Mouse (Mus musculus) spleen, postnatal 4 days (tissue): ENCODE data around the gene Fkbp14.
A peak's percentile ranks its signal among the peaks of the same experiment; 100 is the strongest.

Experiments used
- DNase-seq, 2 experiments: peaks; one replicate each; pipeline ENCODE4 v3.0.0; 2022; ENCODE audit warnings: low spot score in 2 of 2

Fkbp14 gene

DNA sequence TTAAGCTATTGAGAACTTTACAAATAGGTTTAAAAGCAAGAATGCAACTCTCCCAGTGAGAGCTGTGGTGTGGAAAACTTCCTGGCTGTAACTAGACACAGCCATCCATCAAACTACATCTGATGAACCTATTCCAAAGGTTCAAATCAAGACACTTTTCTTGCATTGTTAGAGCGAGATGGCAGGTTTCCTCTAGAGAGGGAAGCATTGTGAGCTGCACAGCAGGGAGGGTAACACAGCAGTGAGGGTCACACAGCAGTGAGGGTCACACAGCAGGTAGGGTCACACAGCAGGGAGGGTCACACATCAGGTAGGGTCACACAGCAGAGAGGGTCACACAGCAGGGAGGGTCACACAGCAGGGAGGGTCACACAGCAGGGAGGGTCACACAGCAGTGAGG, 8.9 kb downstream of the Fkbp14 start:
- no peak for DNase-seq

- no peak for DNase-seq
Measured at GRCm38 (mm10) chr6:54587683-54588082, 9.4 kb downstream of the Fkbp14 start.

DNA sequence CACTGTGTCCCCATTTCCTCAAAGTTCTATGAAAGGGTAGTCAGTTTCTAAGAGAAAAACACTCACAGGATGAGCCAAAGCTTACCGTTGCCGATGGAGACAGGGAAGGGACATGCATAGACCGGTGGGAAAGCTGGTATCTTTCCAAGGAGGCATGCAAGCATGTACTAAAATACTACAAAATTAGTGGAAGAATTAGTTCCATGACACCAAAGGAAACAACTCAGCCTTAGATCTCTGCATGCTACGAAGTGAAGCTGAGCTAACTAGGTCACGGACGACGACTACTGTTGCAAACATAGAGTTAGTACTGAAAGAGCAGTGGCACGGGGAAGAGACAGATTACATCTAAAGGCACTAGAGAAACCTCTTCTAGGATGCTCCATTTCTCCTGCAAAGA, 10.2 kb downstream of the Fkbp14 start:
- no peak for DNase-seq

DNA sequence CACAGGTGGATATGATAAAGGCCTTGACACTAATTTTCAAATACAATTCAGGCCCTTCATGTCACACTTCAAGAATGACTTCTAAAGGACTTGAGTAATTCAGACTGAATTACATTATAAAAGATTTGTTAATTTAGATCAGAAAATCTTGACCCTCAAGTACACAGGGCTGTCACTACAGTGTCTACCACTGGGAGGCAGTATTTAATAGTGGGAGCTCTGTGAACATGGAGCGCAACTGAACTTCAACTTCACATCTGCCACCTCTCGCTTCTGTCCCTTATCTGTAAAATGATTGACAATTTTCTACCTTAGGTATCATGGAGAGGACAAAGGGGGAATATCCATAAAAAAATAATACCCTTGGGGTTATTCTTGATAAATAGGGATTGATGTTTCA, 10.9 kb downstream of the Fkbp14 start:
- DNase-seq, result peak in 1 of 2 experiments; percentile 38

DNA sequence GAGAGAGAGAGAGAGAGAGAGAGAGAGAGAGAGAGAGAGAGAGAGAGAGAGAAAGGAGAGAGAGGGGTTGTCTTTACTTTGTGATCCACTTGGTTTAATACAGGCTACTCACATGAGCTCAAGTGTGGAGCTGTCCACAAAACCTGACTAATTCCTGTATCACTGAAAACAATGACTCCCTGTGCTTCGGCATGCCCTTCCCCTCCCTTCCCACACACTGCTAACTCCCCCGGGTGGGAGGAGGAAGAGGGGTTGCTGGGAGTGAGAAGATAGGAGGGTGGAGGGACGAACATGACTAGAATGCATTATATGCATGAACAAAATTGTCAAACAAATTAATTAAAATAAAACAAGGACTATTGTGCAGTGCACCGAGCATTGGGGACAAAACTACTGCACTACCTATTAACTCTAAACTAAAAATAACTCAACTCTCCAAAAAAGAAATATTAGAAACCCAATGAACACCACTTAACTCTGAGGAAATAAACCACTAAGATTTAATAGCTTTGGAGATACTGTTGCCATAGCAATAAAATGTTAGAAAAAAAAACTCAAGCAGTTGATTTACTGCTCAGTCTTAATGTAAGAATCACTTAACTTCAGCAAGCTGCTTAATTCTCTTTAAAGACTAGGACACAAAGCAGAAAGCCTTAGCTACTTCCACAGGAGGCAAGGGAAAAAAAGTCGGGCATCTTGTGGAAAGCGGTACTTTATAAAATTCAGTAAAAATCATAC, 23.7 kb downstream of the Fkbp14 start:
- no peak for DNase-seq

- DNase-seq, result no peak
Measured at GRCm38 (mm10) chr6:54569776-54570175, 27.3 kb downstream of the Fkbp14 start.

GRCm38 (mm10) chr6:54566546-54566919, 30.6 kb downstream of the Fkbp14 start:
- no peak for DNase-seq

DNA sequence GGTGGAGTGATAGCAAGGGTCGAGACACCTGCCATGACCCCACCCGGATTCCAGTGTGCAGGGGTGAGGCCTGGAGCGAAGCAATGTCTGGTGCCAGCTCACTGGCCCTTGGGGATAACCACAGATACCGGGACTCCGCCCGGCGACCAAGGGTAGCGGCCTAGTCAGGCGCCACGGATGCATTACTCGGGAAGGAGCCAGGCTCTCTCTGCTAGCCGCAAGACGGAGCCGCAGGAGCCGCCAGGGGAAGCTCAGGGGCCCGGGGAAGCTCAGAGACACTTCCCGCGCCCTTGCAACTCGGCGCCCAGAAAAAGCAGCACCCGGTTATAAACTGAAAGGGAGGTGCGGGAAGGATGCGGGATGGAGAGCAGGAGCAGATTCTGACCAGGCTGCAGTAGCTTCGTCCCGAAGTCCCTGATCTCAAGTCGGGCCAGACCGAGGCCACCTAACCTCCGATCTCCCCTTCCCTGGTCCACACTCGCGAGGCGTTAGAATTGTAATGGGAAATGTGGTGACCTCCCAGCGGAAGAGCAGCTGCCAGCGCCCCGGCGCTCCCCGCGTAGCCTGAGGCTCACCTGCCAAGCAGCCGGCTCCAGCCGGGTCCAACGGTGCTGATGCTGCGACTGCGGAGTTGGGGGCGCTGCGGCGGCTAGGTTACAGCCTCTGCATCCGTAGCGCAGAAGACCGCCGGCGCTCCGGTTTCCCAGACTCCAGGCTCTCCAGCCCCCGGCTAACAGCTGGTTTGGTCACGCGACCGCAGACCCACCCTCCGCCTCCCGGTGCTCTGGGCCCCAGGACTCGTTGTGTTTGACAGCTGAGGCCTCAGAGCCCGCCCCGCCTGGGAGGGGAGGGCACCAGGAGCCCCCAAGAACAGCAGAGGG, 31.2 kb downstream of the Fkbp14 start, which contains the start of gene Scrn1:
TSS of gene Scrn1 (minus strand) at position 825 of the 881 bp plus-strand sequence.
- DNase-seq, result peak in 1 of 2 experiments; percentile 63

- DNase-seq, result no peak
Measured at GRCm38 (mm10) chr6:54565012-54565411, 32.1 kb downstream of the Fkbp14 start.

- DNase-seq, result no peak
Measured at GRCm38 (mm10) chr6:54564506-54564991, 32.6 kb downstream of the Fkbp14 start.

- DNase-seq, result no peak
Measured at GRCm38 (mm10) chr6:54563561-54563960, 33.5 kb downstream of the Fkbp14 start.

GRCm38 (mm10) chr6:54562018-54562809, 34.9 kb downstream of the Fkbp14 start:
- DNase-seq, result no peak

DNA sequence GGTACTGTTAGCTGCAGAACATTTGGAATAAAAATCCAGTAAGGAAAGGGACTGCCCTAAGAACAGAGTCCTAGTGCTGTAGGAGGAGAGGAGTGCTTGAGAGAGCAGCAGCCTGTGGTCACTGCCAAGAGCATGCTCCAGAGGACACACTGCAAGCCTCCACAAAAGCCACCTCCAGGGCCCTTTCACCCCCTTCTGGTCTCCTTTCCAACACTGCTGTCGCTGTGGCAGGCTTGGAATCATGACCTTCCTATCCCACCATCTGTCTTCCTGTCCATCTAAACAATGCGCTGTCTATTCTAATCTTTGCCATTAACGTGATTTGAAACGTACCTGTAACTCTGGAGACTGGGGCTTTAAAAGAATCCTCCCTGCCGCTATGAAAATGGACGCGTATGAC, 38.6 kb downstream of the Fkbp14 start:
- DNase-seq, result no peak

GRCm38 (mm10) chr6:54557671-54558070, 39.4 kb downstream of the Fkbp14 start:
- no peak for DNase-seq

DNA sequence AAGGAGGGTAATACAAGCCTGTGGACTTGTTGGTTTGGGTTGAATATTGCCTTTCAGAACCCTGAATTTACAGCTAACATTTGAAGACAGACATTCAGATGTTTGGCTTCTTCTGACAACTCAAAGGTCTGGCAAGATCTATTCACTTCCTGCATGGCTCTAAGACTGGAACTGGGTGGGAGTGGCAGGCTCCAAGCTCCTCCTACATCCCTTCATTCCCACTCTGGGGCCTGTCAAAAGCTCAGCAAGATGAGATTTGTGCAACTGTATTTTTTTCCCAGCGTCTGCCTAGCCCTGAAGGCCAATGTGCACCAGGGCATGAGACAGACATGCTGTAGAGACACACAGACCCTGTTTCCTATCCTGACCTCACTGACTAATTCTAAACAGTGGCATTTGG, 41.3 kb downstream of the Fkbp14 start:
- no peak for DNase-seq

GRCm38 (mm10) chr6:54554341-54555110, 42.6 kb downstream of the Fkbp14 start:
- DNase-seq, result no peak

DNA sequence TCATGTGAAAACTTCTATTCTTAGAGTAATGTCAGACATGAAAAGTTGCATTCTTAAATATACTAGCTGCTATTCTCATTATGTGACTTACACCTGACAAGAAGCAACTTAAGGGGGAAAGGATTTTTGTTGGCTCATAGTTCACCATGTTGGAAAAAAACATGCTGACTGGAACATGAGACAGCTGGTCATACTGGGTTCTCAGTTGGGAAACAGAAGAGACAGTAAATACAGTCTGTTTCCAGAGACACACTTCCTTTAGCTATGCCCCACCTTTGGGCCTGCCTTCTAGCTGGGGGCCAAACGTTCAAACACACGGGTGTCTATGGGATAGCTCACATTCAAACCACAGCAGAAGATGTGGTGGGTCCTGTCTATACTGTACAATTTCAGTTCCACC, 43.5 kb downstream of the Fkbp14 start:
- DNase-seq, result no peak

DNA sequence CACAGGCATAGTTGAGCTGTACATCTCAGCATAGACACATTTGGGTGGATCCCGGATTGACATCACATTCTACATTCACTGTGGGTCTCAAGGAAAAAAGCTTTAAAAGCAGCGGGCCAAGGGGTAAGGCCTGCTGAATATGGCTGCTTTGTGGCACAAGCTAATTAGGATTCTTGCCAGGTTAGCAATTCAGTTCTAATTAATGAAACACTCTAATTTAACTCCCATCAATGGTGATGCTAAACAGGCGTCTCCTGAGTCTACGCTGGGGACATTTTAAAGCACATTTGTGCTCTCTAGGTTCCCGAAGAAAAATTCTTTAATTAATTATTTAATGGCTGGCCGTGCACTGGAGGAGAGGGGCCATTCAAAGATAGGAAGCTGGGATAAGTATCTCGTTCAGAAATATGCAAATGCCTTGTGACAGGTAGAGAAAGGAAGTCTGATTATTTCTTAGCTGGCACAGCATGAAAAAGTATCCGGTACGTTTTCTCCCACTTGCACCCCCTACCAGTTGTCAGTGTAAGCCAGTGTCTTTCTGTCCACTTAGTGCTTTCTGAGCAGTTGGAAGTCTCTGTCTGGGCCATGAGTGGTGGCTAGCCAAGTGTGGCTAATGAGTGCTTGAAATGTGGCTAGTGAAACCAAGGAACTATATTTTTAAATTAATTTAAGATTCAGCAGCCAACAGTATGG, 44.2 kb downstream of the Fkbp14 start:
- DNase-seq, result no peak

- DNase-seq, result no peak
Measured at GRCm38 (mm10) chr6:54550801-54551323, 46.2 kb downstream of the Fkbp14 start.

DNA sequence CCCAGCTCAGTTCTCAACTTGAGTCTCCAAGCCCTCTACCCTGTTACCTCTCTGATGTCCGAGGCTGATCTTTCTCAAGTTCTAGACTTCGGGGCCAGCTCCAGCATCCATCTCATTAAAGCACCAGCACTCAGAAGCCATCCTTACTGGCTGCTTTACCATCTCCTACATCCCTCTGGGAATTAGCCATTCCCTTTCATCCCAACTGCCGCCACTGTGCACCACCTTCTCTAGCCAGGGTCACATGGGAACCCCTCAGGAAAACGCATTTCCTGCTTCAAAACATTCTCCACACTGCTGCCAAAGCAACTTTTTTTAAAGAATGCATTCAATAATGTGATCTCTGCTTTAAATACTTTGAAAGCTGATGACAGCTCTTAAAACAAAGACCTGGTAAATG, 47.8 kb downstream of the Fkbp14 start:
- DNase-seq, result no peak
